Mouse (Mus musculus) forebrain, embryonic 12.5 days (tissue): Measurements from ENCODE around the gene Mroh8. TPM values are rescaled to one million over a fixed set of nuclear protein-coding genes. Genes with fewer than 3 reads are reported as not detected.

ENCODE experiments used
- ATAC-seq: fragments of 200-750 bp; cut with Nextera tagmentation; 2 replicates; pipeline ENCODE4 v1.8.0; 2017; ENCODE audit warnings: moderate TSS enrichment; ENCODE audit not compliant: low FRiP score
- H3K27ac ChIP-seq: fragments of 300-500 bp; sonication (generic); 2 replicates; pipeline ENCODE4 v1.5.1; 2016; ENCODE audit warnings: mild to moderate bottlenecking
- H3K27me3 ChIP-seq: fragments of 300-500 bp; sonication (generic); 2 replicates; pipeline ENCODE4 v1.6.1; 2016; ENCODE audit warnings: mild to moderate bottlenecking
- H3K36me3 ChIP-seq: fragments of 300-500 bp; sonication (generic); replicated peaks from 2 replicates; pipeline ENCODE4 v1.6.1; 2016; ENCODE audit warnings: mild to moderate bottlenecking
- H3K4me1 ChIP-seq: fragments of 300-500 bp; sonication (generic); 2 replicates; pipeline ENCODE4 v1.6.1; 2016
- H3K4me2 ChIP-seq: fragments of 300-500 bp; sonication (generic); 2 replicates; pipeline ENCODE4 v1.6.1; 2016; ENCODE audit warnings: mild to moderate bottlenecking, moderate library complexity
- H3K4me3 ChIP-seq: fragments of 300-500 bp; sonication (generic); replicated peaks from 2 replicates; pipeline ENCODE4 v1.5.1; 2016; ENCODE audit warnings: mild to moderate bottlenecking
- H3K9ac ChIP-seq: fragments of 300-500 bp; sonication (generic); 2 replicates; pipeline ENCODE4 v1.6.1; 2016; ENCODE audit warnings: mild to moderate bottlenecking
- H3K9me3 ChIP-seq: fragments of 300-500 bp; sonication (generic); 2 replicates; pipeline ENCODE4 v1.6.1; 2016
- WGBS: fragments of 180-500 bp; shearing (Covaris S2); methylation state at CpG from one replicate; pipeline ENCODE4 v1.1.7; 2016; 5-methylcytosine and 5-hydroxymethylcytosine counted together
- polyA plus RNA-seq: library from polyadenylated mRNA; unstranded; fragments of >200 nt; fragmentation: Nextera tagmentation; extraction: Ambion mirVana; gene quantifications from 2 replicates; pipeline ENCODE4 v1.2.1, GENCODE M21; 2016

The Mroh8 gene
- polyA plus RNA-seq, 1 experiment from 2014 or later, result 0.88 TPM

- Histone ChIP-seq H3K9me3 (no peaks in the 10 kb centered on the region), H3K4me3 (no peak overlapping the region), H3K4me1 (peaks cover 17% of the 10 kb centered on the region), H3K36me3 (peaks cover 92% of the 10 kb centered on the region), H3K27me3 (no peaks in the 10 kb centered on the region), H3K4me2 (no peak overlapping the region), H3K9ac (no peak overlapping the region), H3K27ac (no peak overlapping the region)
- ATAC-seq, result no peak
- 89% methylated on average over 6 of the region's 6 CpGs for WGBS
These were observed 31.8 kb upstream of the Mroh8 start for GRCm38 (mm10) chr2:157310963-157311637.

GRCm38 (mm10) chr2:157309611-157310010, 30.3 kb upstream of the Mroh8 start:
- Histone ChIP-seq H3K36me3 (peaks cover 90% of the 10 kb centered on the region), H3K27ac (no peak overlapping the region), H3K4me3 (no peak overlapping the region), H3K9ac (no peak overlapping the region), H3K4me1 (peaks cover 17% of the 10 kb centered on the region), H3K9me3 (no peaks in the 10 kb centered on the region), H3K27me3 (no peaks in the 10 kb centered on the region), H3K4me2 (no peak overlapping the region)
- WGBS, result 97% methylated on average over 8 of the region's 8 CpGs
- no peak for ATAC-seq

DNA sequence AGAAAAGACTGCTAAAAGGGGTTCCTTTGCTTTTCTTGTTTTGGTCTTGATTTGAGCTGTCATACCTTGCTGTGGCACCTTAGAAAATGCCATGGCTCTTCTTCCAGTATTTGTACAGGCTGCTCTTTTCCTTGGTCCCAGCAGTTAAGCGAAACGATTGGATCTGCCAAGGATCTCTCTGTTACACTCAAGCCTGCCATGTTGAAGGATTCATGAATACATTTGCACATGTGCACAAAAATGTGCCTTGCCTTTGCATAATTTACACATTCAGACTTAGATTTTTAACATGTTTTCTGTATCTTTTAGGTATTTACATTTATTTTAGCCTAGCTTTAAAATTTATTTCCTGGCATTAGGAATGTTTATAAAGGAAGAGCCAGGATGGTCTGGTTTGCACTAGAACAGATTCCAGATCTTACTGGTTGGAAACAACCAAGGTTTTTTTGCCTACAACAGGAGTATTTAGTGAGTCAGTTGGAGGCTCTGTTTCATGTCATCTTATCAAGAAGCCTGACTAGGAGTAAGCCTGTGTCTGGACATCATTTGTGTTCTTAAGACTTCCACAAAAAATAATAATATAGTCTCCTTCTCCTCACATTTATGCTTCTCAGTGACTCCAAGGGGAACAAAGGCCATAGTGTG, 29.0 kb upstream of the Mroh8 start:
- H3K4me3 ChIP-seq, result no peak overlapping the region
- H3K27me3 ChIP-seq, result no peaks in the 10 kb centered on the region
- peaks cover 8% of the 10 kb centered on the region for H3K4me1 ChIP-seq
- H3K36me3 ChIP-seq, result peaks cover 90% of the 10 kb centered on the region
- no peak overlapping the region for H3K27ac ChIP-seq
- no peaks in the 10 kb centered on the region for H3K9me3 ChIP-seq
- no peak overlapping the region for H3K4me2 ChIP-seq
- WGBS, result 88% methylated on average over 2 of the region's 2 CpGs
- ATAC-seq, result no peak
- H3K9ac ChIP-seq, result no peak overlapping the region

DNA sequence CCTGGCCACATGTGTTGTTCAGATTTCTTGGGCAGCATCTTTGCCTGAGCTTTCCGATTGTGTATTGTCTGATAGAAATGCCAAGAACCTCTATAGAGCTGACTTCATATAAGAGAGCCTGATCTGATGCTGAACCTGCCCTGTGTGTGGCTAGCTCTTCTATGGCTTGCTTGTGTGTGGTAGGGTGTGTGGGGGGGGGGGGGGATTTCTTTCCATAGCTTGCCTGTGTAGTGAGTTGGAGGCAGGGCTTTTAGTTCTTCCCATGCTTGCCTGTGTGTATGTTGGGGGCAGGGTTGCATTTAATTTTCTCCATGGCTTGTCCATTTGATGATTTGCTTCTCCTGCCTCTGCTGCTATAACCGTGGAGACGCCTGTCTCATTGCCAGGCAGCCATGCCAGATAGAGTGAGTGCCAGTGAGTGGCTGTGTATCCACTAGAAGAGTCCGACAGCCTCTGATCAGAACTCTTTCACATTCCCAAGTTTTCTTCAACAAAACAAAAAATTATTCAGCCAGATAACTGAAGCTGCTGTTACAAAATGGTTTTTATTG, 28.4 kb upstream of the Mroh8 start:
- Histone ChIP-seq H3K4me2 (no peak overlapping the region), H3K4me3 (no peak overlapping the region), H3K27me3 (no peaks in the 10 kb centered on the region), H3K9me3 (no peaks in the 10 kb centered on the region), H3K9ac (no peak overlapping the region), H3K4me1 (0 out of 2 replicates have a peak, but pooled peaks cover 2% of the 10 kb centered on the region), H3K36me3 (peaks cover 90% of the 10 kb centered on the region), H3K27ac (no peak overlapping the region)
- no peak for ATAC-seq
- 85% methylated on average over 4 of the region's 4 CpGs for WGBS

DNA sequence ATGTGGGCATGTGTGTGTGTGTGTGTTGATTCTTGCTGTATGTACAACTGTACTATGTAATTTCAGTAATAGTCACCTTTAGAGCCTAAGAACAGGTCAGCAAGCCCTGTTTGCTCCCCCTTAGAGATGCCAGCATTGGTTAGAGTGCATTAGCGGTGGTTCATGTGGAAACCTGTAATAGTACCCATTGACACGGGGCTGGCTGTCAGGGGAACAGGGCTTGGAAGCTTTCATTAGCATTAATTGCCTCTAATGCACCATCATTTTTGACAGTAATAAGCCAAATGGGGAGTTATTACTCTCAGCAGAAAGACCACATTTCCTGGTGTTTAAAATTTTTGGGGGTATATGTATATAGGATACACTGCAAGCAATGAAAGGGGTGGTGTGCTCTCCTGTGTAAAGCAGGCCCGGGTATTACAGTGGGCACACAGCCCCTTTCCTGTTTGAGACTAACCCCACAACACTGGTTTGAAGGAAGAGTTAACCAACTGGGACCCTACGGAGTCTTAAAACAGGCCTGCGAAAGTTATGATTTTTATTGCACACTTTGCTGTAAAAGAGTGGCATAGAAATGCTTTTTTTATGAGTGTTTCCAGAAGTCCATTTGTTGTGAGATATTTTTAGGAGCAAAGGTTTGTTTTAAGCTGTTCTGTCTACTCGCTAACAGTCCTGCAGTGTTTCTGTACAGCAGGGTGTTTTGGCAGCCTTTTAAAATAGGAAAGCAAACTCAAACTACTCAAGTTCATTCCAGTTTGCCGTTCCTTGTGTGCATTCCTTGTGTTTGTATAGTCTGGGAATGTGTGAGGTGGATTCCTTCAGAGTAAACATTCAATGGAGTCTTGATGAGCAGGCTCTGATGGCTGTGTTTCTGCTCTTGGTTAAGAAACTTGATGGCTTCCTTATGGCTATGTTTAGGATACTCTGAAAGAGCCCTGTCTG, 27.0 kb upstream of the Mroh8 start:
- Histone ChIP-seq H3K27me3 (no peaks in the 10 kb centered on the region), H3K4me2 (no peak overlapping the region)
- ATAC-seq, result no peak

GRCm38 (mm10) chr2:157303096-157303495, 23.7 kb upstream of the Mroh8 start:
- H3K4me2 ChIP-seq, result no peak overlapping the region
- H3K4me3 ChIP-seq, result no peak overlapping the region
- H3K27ac ChIP-seq, result no peak overlapping the region
- H3K9ac ChIP-seq, result no peak overlapping the region
- H3K4me1 ChIP-seq, result peaks cover 5% of the 10 kb centered on the region; the same call in 1 of the 2 replicates
- no peaks in the 10 kb centered on the region for H3K27me3 ChIP-seq
- ATAC-seq, result no peak
- WGBS, result 39% methylated on average over 9 of the region's 9 CpGs
- peaks cover 86% of the 10 kb centered on the region for H3K36me3 ChIP-seq
- H3K9me3 ChIP-seq, result no peaks in the 10 kb centered on the region

More for the DNA sequence above, 27.0 kb upstream of the Mroh8 start:
- peak overlapping the region; percentile 46 for H3K27ac ChIP-seq
- peaks cover 5% of the 10 kb centered on the region; the same call in 1 of the 2 replicates for H3K4me1 ChIP-seq
- no peak overlapping the region for H3K9ac ChIP-seq
- 80% methylated on average over 7 of the region's 7 CpGs for WGBS
- H3K4me3 ChIP-seq, result no peak overlapping the region
- H3K36me3 ChIP-seq, result peaks cover 87% of the 10 kb centered on the region
- no peaks in the 10 kb centered on the region for H3K9me3 ChIP-seq

DNA sequence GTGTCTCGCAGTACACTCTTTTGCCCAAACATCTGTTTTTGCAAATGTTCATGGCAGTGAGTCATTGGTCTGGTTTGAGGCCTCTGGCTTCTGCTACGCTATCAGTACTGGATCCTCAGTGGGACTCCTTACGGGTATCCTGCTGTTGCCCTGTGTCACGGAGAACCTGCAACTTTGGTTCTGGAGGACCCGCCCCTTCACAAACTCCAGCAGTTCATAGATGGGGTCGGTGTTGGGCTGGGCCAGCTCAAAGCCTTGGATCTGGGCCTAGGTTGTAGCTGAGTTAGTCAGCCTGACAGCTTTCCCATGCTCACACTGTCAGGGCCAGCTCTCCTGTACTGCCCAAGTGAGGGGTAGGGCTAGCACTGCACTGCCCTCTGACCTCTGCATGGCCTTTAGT, 20.7 kb upstream of the Mroh8 start:
- no peak overlapping the region for H3K4me2 ChIP-seq
- H3K36me3 ChIP-seq, result peaks cover 92% of the 10 kb centered on the region
- H3K27me3 ChIP-seq, result no peaks in the 10 kb centered on the region
- H3K9me3 ChIP-seq, result no peaks in the 10 kb centered on the region
- no peak overlapping the region for H3K9ac ChIP-seq
- peaks cover 5% of the 10 kb centered on the region; the same call in 1 of the 2 replicates for H3K4me1 ChIP-seq
- H3K27ac ChIP-seq, result no peak overlapping the region
- ATAC-seq, result no peak
- WGBS, result 95% methylated on average over 6 of the region's 6 CpGs
- no peak overlapping the region for H3K4me3 ChIP-seq

DNA sequence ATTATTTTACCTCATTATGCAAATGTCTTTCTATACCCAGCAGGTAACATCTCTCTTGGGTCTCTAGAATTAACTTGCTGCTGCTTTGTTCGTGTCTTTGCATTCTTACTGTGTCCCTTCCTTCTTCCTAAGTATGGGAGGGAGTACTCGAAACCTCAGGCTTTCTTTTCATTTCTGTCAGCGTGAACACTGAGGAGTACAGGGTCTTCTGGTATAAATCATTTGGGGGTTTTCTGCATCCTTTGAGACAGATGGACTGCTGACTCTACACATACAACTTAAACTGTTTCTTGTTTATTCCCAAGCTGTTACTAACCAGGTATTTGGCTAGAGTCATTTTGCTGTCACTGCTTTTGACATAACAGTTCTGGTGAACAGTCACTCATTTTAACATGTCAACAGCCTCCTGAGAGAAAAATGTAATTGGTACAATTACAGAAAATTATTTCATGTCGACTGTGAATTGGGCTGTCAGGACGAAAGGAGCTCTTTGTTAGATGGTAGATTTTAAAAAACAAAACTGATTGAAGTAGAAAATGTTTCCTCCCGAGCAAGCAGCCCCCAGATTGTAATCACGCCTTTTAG, 16.8 kb upstream of the Mroh8 start:
- Histone ChIP-seq H3K4me1 (peaks cover 5% of the 10 kb centered on the region; the same call in 1 of the 2 replicates), H3K27ac (peak overlapping the region; percentile 68), H3K4me2 (no peak overlapping the region), H3K27me3 (no peaks in the 10 kb centered on the region), H3K36me3 (peaks cover 95% of the 10 kb centered on the region), H3K9me3 (no peaks in the 10 kb centered on the region), H3K9ac (no peak overlapping the region), H3K4me3 (no peak overlapping the region)
- WGBS, result 64% methylated on average over 7 of the region's 7 CpGs
- ATAC-seq, result peak; percentile 50; the same call in 1 of the 2 replicates

DNA sequence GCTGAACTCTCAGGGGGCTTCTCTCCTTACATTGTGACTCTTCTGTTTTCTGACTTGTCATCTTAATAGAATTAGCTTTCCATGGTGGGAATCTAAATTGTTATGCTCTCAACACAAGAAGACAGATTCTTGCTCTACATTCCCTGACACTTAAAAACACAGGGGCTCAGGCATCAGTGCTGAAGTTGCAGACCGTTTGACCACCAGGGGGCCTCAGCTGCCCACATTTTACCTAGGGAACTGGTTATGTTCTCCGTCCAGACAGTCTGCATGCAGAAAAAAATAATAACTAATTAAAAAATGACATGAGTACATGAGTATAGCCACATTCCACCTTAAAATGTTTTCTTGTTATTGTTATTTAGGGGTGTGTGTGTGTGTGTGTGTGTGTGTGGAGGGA, 12.7 kb upstream of the Mroh8 start:
- WGBS, result 17% methylated on average over 2 of the region's 2 CpGs
- no peak for ATAC-seq

DNA sequence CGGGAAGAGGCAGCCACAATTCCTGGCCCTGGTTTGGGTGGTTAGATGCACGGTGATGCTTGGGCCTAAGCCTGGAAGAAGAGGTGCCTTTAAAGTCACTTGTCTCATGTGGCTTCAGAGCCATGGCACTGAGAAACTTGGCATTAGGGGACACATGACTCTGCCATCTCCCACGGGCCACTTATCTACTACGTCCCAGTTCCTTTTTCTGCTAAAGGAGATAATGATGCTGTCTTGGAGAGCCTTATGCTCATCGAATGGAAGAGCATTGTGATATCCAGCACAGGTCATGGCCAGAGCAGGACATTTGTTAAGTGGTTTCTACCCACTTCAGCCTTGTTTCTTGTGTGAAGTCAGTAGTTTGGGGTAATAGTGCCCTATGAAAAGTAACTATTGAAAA, 9.6 kb upstream of the Mroh8 start:
- H3K4me3 ChIP-seq, result no peak overlapping the region
- H3K9me3 ChIP-seq, result no peaks in the 10 kb centered on the region
- WGBS, result 90% methylated on average over 5 of the region's 5 CpGs
- no peak overlapping the region for H3K27ac ChIP-seq
- H3K4me2 ChIP-seq, result no peak overlapping the region
- H3K36me3 ChIP-seq, result peaks cover 93% of the 10 kb centered on the region
- ATAC-seq, result no peak
- peaks cover 4% of the 10 kb centered on the region; the same call in 1 of the 2 replicates for H3K4me1 ChIP-seq
- no peak overlapping the region for H3K9ac ChIP-seq
- no peaks in the 10 kb centered on the region for H3K27me3 ChIP-seq

More for the DNA sequence above, 12.7 kb upstream of the Mroh8 start:
- Histone ChIP-seq H3K4me3 (no peak overlapping the region), H3K36me3 (peaks cover 92% of the 10 kb centered on the region), H3K9me3 (no peaks in the 10 kb centered on the region), H3K4me2 (no peak overlapping the region), H3K9ac (no peak overlapping the region), H3K27ac (no peak overlapping the region), H3K27me3 (no peaks in the 10 kb centered on the region), H3K4me1 (peaks cover 9% of the 10 kb centered on the region; the same call in 1 of the 2 replicates)

DNA sequence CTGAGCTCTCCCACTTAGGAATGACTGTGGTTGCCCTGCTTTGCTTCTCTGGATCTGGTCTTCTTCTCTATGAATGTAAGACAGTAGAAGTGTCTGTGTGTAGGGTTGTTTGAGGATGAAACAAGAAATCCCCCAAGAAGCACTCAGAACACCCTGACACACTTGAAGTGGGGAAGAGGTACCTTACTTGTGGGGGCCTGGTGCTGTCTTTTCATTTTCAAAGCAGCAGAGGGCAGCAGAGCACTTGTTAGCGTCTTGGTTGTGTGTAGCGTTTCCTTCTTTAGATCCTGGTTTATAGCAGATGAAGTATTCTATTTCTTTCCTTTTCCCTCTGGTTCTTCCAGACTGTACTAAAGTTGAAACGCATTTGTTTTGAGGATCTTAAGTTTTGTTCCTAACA, 8.2 kb upstream of the Mroh8 start:
- Histone ChIP-seq H3K9ac (no peak overlapping the region), H3K4me1 (peaks cover 4% of the 10 kb centered on the region; the same call in 1 of the 2 replicates), H3K4me2 (no peak overlapping the region), H3K4me3 (no peak overlapping the region), H3K27me3 (no peaks in the 10 kb centered on the region), H3K9me3 (no peaks in the 10 kb centered on the region), H3K27ac (0 out of 2 replicates have a peak overlapping the region, but pooled peaks have one; percentile 16), H3K36me3 (peaks cover 93% of the 10 kb centered on the region)
- WGBS, result 36% methylated on average over 3 of the region's 3 CpGs
- 0 out of 2 replicates have a peak, but pooled peaks have one; percentile 39 for ATAC-seq
